ENCODE assay signal across 11 mouse cellular contexts in genomic region chr5:92554891-92555511, GRCm38 (mm10). TPM values are rescaled to one million over a fixed set of nuclear protein-coding genes. Genes with fewer than 3 reads are reported as not detected.
DNase-seq lines count a peak whose midpoint lies in the region; ATAC-seq lines count a peak whose summit lies in the region.
"Had no signal": no experiment of that assay in that cellular context is flagged by ENCODE, and none has a peak within 500 bp of the region (broad histone marks: within the 10 kb centered on the region; RNA-seq: fewer than 3 reads in every experiment).

TSS of gene Fam47e (plus strand) at chr5:92555069.

- 70% methylated on average over 16 of the region's 16 CpGs for WGBS in forebrain, embryonic 14.5 days
- 86% methylated on average over 16 of the region's 16 CpGs for WGBS in forebrain, embryonic 12.5 days
- 82% methylated on average over 16 of the region's 16 CpGs for WGBS in midbrain, embryonic 13.5 days

- H3K4me3 ChIP-seq in forebrain, embryonic 14.5 days (ENCODE audit: low read depth, low read length) = no peak within 1 kb of the TSS
- no peak within 1 kb of the TSS for H3K4me3 ChIP-seq in forebrain, embryonic 12.5 days (replicated peaks)
- no peak within 1 kb of the TSS for H3K4me3 ChIP-seq in midbrain, embryonic 13.5 days (replicated peaks)

- H3K9ac ChIP-seq in forebrain, embryonic 14.5 days (ENCODE audit: low read length) = no peak within 1 kb of the TSS
- no peak within 1 kb of the TSS for H3K9ac ChIP-seq in forebrain, embryonic 12.5 days
- no peak within 1 kb of the TSS for H3K9ac ChIP-seq in midbrain, embryonic 13.5 days (replicated peaks)

- no peaks in the 10 kb centered on the region for H3K4me1 ChIP-seq in forebrain, embryonic 14.5 days (ENCODE audit: control insufficient read depth, insufficient read depth, low read length)
- H3K4me1 ChIP-seq in forebrain, embryonic 12.5 days = no peaks in the 10 kb centered on the region
- no peaks in the 10 kb centered on the region for H3K4me1 ChIP-seq in midbrain, embryonic 13.5 days (replicated peaks)

- no peak for ATAC-seq in forebrain, embryonic 14.5 days
- ATAC-seq in forebrain, embryonic 12.5 days (ENCODE audit: low FRiP score) = no peak
- no peak for ATAC-seq in midbrain, embryonic 13.5 days

- 0 out of 2 replicates have a peak, but pooled peaks cover 3% of the 10 kb centered on the region for H3K9me3 ChIP-seq in forebrain, embryonic 14.5 days (replicated peaks; ENCODE audit: control insufficient read depth, low read length)
- H3K9me3 ChIP-seq in forebrain, embryonic 12.5 days = no peaks in the 10 kb centered on the region
- H3K9me3 ChIP-seq in midbrain, embryonic 13.5 days = no peaks in the 10 kb centered on the region

- H3K27ac ChIP-seq in forebrain, embryonic 14.5 days (ENCODE audit: low read depth, low read length) = no peak within 1 kb of the TSS
- H3K27ac ChIP-seq in forebrain, embryonic 12.5 days = no peak within 1 kb of the TSS
- H3K27ac ChIP-seq in midbrain, embryonic 13.5 days = no peak within 1 kb of the TSS

- intact Hi-C loops in left cerebral cortex, postnatal 14 days (cut with DNase I) = no loop called here

- H3K4me2 ChIP-seq in forebrain, embryonic 14.5 days (ENCODE audit: low read length) = no peak within 1 kb of the TSS
- H3K4me2 ChIP-seq in forebrain, embryonic 12.5 days = no peak within 1 kb of the TSS
- H3K4me2 ChIP-seq in midbrain, embryonic 13.5 days (replicated peaks) = no peak within 1 kb of the TSS

- DNase-seq in forebrain, embryonic 14.5 days (ENCODE audit: low spot score) = peak; percentile 16
- peak; percentile 56 for DNase-seq in urinary bladder, postnatal 14 days (ENCODE audit: low spot score)
- DNase-seq in urinary bladder, adult 2 months (ENCODE audit: low spot score) = no peak
- peak; percentile 49 to 56 for DNase-seq in left cerebral cortex, postnatal 14 days (ENCODE audit: low spot score in 2 of 2)
- peak; percentile 48 to 53 for DNase-seq in urinary bladder, postnatal 36 days (ENCODE audit: low spot score in 2 of 2)
- no peak for DNase-seq in retina, postnatal 1 day
- DNase-seq: gastrocnemius, postnatal 25 days had no signal

- H3K27me3 ChIP-seq in forebrain, embryonic 14.5 days (replicated peaks; ENCODE audit: control insufficient read depth, insufficient read depth, low read length) = no peaks in the 10 kb centered on the region
- H3K27me3 ChIP-seq in forebrain, embryonic 12.5 days = no peaks in the 10 kb centered on the region
- no peaks in the 10 kb centered on the region for H3K27me3 ChIP-seq in midbrain, embryonic 13.5 days

- no peaks in the 10 kb centered on the region for H3K36me3 ChIP-seq in forebrain, embryonic 14.5 days (ENCODE audit: control insufficient read depth, insufficient read depth, low read length)
- no peaks in the 10 kb centered on the region for H3K36me3 ChIP-seq in forebrain, embryonic 12.5 days (replicated peaks)
- H3K36me3 ChIP-seq in midbrain, embryonic 13.5 days = no peaks in the 10 kb centered on the region

RNA-seq across cellular contexts. Expression of gene Fam47e, which starts in this region (rescaled TPM):
- polyA plus RNA-seq in forebrain, embryonic 14.5 days (2014; fragmentation: Nextera tagmentation; extraction: Ambion mirVana) = 0.63 and 0.66 TPM in 2 replicates
- not detected in 2 replicates for polyA plus RNA-seq in forebrain, embryonic 12.5 days (2016; fragmentation: Nextera tagmentation; extraction: Ambion mirVana)
- polyA plus RNA-seq in urinary bladder, adult 2 months (2012; rRNA removed) = 0.86 and 1.0 TPM in 2 replicates
- under 1 TPM in 1 of 2 experiments, not detected in 1; 0.49 TPM for total RNA-seq in left cerebral cortex, postnatal 14 days (2021)
- polyA plus RNA-seq in midbrain, embryonic 13.5 days (2015; fragmentation: Nextera tagmentation; extraction: Ambion mirVana) = not detected in 2 replicates
- total RNA-seq: gastrocnemius, postnatal 25 days; neutrophil, adult 5-6 weeks had no signal
- polyA plus RNA-seq: C2C12 had no signal

Comparison
In these comparisons a context has a peak if more than half of its experiments do, and no peak if none do; other contexts are left out.
1. DNase-seq: peak in urinary bladder, postnatal 14 days (single experiment) and urinary bladder, postnatal 36 days (2 of 2); none in urinary bladder, adult 2 months (single experiment) and retina, postnatal 1 day (single experiment).
2. Peak in DNase-seq in forebrain, embryonic 14.5 days; RNA of the gene not detected or under 1 TPM.
3. Peak in DNase-seq in left cerebral cortex, postnatal 14 days; RNA of the gene not detected or under 1 TPM.